Mouse (Mus musculus) right cerebral cortex, postnatal 14 days (tissue): ENCODE results near the gene Nuak2.

Experiments used
- DNase-seq: peaks from one replicate; pipeline ENCODE4 v3.0.0; 2022

Nuak2 gene

GRCm38 (mm10) chr1:132355841-132356242 lies 39.9 kb downstream of the Nuak2 start:
- peak; percentile 77 for DNase-seq

DNA sequence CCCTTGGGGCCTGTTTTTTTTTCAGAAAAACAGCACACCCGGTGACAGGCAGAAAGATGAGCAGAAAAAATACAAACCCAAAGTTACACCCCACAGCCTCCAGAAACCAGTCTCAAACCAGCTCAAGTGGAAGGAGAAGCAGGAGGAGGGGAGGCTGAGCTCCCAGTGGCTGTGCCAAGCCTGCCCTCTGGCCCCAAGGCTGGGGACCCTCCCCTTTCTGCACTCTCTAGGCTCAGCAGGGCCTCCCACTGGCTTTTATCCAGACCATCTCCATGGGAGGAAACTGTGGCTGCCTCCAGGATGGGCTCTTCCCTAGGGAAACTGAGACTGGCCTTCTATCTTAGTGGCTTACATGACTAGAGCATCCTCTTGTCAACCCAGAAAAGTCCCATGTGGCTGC lies 40.9 kb downstream of the Nuak2 start:
- no peak for DNase-seq

- no peak for DNase-seq
These were observed 46.0 kb downstream of the Nuak2 start for GRCm38 (mm10) chr1:132361959-132362358.

- no peak for DNase-seq
These were observed 48.5 kb downstream of the Nuak2 start for GRCm38 (mm10) chr1:132364388-132364787.

DNA sequence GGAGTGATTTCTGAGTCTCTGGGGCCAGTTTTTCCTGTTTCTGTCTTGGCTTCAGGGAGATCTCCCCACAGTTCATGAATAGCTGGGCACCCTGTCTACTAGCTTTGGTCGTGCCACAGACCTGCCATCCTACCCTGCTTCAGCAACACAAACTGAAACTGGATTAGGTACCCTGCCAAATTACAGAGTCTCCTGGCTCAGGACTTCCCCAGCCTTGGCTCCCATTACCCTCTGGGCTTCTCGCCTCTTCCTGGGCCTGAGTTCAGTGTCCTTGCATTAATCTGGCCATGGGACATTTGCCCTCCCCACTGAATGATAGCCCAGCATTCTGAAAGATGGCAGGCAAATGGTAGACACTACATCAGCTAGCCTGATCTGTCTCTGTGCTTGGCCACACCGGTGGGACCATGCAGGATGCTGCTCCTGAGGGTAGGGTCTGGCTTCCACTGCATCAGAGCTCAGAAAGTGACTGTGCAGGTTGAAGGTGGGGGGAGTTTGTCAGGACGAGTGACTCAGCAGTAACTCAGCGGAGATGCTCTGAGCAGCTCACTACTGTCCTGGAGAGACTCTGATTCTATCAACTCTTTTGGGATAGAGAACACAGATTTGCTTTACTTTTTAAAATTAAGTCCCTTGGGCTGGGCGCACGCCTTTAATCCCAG lies 49.1 kb downstream of the Nuak2 start:
- no peak for DNase-seq

DNA sequence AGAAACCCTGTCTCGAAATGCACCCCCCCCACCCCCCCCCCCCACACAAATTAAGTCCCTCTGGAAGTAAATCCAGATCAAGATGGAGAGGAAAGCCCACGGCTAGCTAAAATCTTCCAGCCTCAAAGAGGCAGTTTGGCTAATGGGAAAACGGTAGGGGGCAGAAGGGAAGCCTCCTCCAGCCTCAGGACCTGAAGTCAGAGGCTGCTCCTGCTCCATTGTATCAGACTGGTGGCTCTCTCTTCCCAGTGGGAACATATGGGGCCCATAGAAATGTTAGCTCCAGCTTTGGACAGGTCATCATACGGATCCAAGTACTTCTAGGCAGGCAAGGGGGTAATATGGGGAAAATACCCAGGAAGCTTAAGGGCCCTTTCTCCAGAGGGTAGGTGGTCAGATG lies 49.7 kb downstream of the Nuak2 start:
- DNase-seq: no peak

DNA sequence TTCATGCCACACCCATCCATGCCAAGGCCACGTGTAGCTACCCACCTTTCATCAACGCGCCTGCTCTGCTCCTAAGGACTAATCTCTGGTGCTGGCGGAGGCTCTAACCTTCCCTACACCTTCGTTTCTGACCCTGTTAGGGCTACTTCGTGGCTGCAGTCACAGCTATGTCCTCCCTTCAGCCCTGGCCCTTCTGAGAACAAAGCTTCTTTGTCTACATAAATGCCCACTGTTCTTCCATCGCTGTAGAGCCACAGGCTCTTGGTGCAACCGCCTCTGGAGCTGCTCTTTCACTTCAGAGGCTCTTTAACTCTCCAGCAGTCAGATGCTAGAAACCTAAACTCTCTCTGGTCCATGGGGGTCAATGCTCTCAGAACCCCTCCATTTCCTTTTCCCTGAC lies 50.3 kb downstream of the Nuak2 start:
- no peak for DNase-seq

DNA sequence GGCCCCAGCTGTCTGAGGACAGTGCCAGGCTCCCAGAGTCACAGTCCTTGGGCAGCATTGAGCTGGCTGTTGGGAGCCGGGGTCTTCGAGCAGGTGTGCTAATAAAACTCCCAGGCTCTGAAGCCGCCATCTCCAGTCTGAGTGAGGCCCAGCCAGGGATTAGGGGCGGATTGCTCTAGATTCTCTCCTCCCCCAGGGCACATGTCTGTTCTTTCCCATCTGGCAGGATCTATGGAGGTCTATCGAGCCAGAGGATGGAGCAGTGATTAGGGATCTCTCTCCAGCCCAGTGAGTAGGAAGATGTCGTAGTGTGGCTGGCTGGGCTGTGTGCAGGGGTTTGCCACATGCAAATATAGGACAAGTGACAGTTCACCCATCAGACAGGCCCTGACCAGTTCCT lies 51.0 kb downstream of the Nuak2 start:
- no peak for DNase-seq

- DNase-seq: peak; percentile 85
These were observed 52.0 kb downstream of the Nuak2 start for GRCm38 (mm10) chr1:132367692-132368506.

GRCm38 (mm10) chr1:132370681-132371173 lies 54.8 kb downstream of the Nuak2 start:
- DNase-seq: no peak

- DNase-seq: no peak
These were observed 55.6 kb downstream of the Nuak2 start for GRCm38 (mm10) chr1:132371298-132372081.

GRCm38 (mm10) chr1:132372354-132372753 lies 56.4 kb downstream of the Nuak2 start:
- DNase-seq: no peak

GRCm38 (mm10) chr1:132372896-132373534 lies 57.1 kb downstream of the Nuak2 start:
- DNase-seq: no peak

- no peak for DNase-seq
These were observed 58.4 kb downstream of the Nuak2 start for GRCm38 (mm10) chr1:132374140-132374872.

GRCm38 (mm10) chr1:132374873-132375244 lies 58.9 kb downstream of the Nuak2 start:
- no peak for DNase-seq

DNA sequence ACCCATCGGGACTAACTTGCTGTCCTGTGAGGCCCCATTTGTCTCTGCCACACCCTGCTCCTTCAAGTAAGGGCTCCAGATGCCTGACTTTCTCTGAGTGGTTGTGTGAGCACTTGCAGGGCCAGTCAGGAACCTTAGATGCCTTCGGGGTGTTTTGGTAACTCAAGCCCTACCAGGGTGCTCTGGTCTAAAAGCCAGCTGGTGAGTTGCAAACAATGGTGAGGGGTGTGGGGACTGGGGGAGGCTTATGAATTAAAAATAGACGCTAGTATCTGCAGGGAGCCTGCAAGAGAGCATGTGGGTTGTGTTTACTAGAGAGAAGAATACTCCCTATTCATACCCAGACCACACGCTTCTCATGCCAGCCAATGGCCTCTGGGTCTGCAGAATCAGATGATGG lies 59.3 kb downstream of the Nuak2 start:
- DNase-seq: no peak

DNA sequence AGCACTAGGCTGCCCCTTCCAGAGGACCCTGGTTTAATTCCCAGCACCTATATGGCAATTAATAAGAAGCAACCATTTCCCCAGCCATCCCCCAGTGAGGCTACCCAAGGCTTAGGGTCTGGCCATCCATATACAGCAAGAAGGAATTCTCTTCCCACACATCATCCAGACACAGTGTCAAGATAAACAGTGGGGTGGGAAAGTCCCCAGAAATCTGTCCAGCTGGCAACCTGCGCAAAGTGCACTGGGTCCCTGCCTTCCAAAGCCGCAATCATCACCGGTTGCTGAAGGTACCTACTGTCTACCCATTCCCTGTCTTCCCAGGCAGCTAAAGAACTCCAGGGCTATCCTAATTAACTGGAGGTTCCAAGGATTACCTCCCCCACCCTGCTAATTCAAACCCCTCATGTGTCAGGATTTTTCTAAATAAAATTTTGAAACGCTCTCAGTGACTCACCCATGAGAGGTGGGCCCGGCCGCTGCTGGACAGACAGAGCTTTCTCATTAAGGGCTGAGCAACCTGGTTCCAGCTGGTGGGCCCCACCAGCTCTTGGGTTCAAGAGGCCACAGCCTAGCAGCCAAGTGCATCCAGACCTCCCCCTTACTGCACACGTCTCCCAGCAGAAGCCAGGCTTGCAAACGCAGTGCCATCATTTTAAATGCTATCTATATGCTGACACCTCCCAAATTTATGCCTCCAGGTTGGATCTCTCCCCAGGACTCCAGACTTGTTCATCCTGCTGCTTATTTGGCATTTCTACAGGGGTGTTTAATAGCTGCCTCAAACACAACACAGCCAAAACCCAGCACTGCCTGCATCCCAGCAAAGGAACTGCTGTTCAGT lies 60.5 kb downstream of the Nuak2 start:
- DNase-seq: no peak

DNA sequence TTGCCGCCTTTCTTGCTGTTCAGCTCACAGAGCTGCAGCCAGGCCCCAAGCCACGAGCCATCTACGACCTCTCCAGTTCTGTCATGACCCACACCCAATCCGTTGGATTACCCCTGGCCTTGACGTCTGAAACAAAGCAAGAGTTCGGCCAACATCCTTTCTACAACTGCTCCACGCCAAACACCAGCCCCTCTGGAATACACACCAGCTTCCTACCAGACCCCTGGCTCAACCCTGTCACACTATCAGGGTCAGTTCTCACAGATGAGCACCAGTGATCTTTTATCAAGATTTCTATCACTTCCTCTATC lies 61.1 kb downstream of the Nuak2 start:
- DNase-seq: no peak

DNA sequence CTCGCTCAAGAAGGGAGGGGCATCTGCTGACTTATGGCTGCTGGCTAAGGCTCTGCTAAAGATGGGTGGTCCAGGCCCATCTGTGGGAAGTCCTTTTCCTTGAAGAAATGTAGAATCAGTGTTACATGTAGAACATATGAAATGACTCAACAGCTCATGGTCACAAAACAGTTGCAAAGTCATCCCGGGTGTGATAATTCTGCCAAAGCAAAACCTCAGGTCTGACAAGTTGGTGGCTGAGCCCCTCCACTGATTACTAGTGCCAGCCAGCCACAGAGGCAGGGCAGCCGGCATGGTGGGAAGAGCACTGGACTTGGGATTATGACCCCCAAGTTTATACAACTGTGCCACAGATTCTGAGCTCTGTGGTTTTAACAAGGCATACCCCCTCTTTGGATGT lies 61.9 kb downstream of the Nuak2 start:
- DNase-seq: no peak

GRCm38 (mm10) chr1:132380550-132381100 lies 64.7 kb downstream of the Nuak2 start:
- no peak for DNase-seq

DNA sequence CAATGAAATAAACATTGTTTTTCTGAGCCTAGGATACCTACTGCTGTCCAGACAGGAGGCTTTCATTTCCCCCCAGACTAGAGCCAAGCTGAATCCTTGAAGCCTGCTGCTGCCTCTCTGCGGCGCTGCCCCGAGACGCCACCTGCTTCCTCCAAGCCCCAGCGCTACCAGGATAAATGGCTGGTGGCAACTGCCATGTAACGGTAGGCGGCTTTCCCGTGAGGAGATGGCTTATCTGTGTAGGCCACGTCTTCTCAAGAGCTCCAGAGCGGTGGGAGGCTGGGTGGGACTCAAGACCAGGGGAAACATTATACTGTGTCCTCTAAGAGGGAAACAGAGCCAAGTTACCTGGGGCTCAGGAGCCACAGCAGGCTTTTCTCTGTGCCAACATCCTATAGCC lies 66.0 kb downstream of the Nuak2 start:
- DNase-seq: no peak
